Mouse (Mus musculus) heart, embryonic 15.5 days (tissue): ENCODE data around the gene Sox13. TPM values are rescaled to one million over a fixed set of nuclear protein-coding genes. Genes with fewer than 3 reads are reported as not detected.

ENCODE experiments used
- ATAC-seq: fragments of 200-750 bp; cut with Nextera tagmentation; replicated peaks from 2 replicates; pipeline ENCODE4 v1.8.0; 2017; ENCODE audit warnings: low read depth, moderate TSS enrichment; ENCODE audit not compliant: insufficient number of reproducible peaks, insufficient read depth, low FRiP score
- H3K27ac ChIP-seq: fragments of 300-500 bp; sonication (generic); 2 replicates; pipeline ENCODE4 v1.5.1; 2015; ENCODE audit warnings: mild to moderate bottlenecking, inconsistent platforms
- H3K27me3 ChIP-seq: fragments of 300-500 bp; sonication (generic); 2 replicates; pipeline ENCODE4 v1.6.1; 2015; ENCODE audit warnings: inconsistent platforms
- H3K36me3 ChIP-seq: fragments of 300-500 bp; sonication (generic); 2 replicates; pipeline ENCODE4 v1.6.1; 2015; ENCODE audit warnings: mild to moderate bottlenecking, inconsistent platforms
- H3K4me1 ChIP-seq: fragments of 300-500 bp; sonication (generic); replicated peaks from 2 replicates; pipeline ENCODE4 v1.6.1; 2015; ENCODE audit warnings: inconsistent platforms
- H3K4me2 ChIP-seq: fragments of 300-500 bp; sonication (generic); 2 replicates; pipeline ENCODE4 v1.6.1; 2015; ENCODE audit warnings: inconsistent platforms, mild to moderate bottlenecking, moderate library complexity
- H3K4me3 ChIP-seq: fragments of 300-500 bp; sonication (generic); 2 replicates; pipeline ENCODE4 v1.5.1; 2015; ENCODE audit warnings: mild to moderate bottlenecking, inconsistent platforms
- H3K9ac ChIP-seq: fragments of 300-500 bp; sonication (generic); 2 replicates; pipeline ENCODE4 v1.6.1; 2015; ENCODE audit warnings: mild to moderate bottlenecking, inconsistent platforms
- H3K9me3 ChIP-seq: fragments of 300-500 bp; sonication (generic); replicated peaks from 2 replicates; pipeline ENCODE4 v1.6.1; 2016; ENCODE audit warnings: inconsistent platforms
- WGBS: fragments of 180-500 bp; shearing (Covaris S2); methylation state at CpG from one replicate; pipeline ENCODE4 v1.1.7; 2015; ENCODE audit warnings: mixed read lengths; 5-methylcytosine and 5-hydroxymethylcytosine counted together
- polyA plus RNA-seq: library from polyadenylated mRNA; unstranded; fragments of >200 nt; fragmentation: Nextera tagmentation; extraction: Ambion mirVana; gene quantifications from 2 replicates; pipeline ENCODE4 v1.2.1, GENCODE M21; 2015

The Sox13 gene
- polyA plus RNA-seq, 1 experiment from 2014 or later, result 4.5 TPM

DNA sequence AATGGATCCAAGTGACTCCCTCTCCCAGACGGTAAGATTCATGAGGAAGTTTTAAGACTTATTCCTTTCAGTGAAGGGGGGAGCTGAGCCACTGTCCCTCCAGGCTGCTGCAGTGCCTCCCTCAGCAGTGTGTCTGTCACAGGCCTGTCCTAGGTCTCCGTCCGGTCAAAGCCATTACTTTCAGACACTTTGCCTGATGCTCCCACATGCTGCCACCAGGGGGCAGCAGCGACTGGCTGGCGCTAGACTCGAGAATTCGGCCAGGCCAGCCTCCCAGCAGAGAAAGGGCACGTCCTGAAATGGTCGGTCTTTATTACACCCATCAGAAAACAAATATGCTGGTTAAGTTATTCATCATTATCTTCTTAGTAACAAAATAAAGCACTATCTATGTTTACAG is 42.2 kb downstream of the Sox13 start:
- Histone ChIP-seq H3K9me3 (no peaks in the 10 kb centered on the region), H3K4me1 (peaks cover 26% of the 10 kb centered on the region), H3K4me2 (no peak overlapping the region), H3K4me3 (no peak overlapping the region), H3K27ac (no peak overlapping the region), H3K27me3 (0 out of 2 replicates have a peak, but pooled peaks cover 2% of the 10 kb centered on the region), H3K9ac (no peak overlapping the region), H3K36me3 (no peaks in the 10 kb centered on the region)
- WGBS, result 7% methylated on average over 9 of the region's 9 CpGs
- ATAC-seq, result peak; percentile 12; the same call in 1 of the 2 replicates

- Histone ChIP-seq H3K27me3 (no peaks in the 10 kb centered on the region), H3K9ac (no peak overlapping the region), H3K9me3 (no peaks in the 10 kb centered on the region), H3K27ac (no peak overlapping the region), H3K36me3 (no peaks in the 10 kb centered on the region), H3K4me2 (no peak overlapping the region), H3K4me3 (no peak overlapping the region), H3K4me1 (peaks cover 21% of the 10 kb centered on the region)
- no peak for ATAC-seq
- WGBS, result 64% methylated on average over 14 of the region's 14 CpGs
Measured at GRCm38 (mm10) chr1:133380347-133381065, 43.7 kb downstream of the Sox13 start.

GRCm38 (mm10) chr1:133379986-133380320 is 44.2 kb downstream of the Sox13 start:
- no peak overlapping the region for H3K9ac ChIP-seq

DNA sequence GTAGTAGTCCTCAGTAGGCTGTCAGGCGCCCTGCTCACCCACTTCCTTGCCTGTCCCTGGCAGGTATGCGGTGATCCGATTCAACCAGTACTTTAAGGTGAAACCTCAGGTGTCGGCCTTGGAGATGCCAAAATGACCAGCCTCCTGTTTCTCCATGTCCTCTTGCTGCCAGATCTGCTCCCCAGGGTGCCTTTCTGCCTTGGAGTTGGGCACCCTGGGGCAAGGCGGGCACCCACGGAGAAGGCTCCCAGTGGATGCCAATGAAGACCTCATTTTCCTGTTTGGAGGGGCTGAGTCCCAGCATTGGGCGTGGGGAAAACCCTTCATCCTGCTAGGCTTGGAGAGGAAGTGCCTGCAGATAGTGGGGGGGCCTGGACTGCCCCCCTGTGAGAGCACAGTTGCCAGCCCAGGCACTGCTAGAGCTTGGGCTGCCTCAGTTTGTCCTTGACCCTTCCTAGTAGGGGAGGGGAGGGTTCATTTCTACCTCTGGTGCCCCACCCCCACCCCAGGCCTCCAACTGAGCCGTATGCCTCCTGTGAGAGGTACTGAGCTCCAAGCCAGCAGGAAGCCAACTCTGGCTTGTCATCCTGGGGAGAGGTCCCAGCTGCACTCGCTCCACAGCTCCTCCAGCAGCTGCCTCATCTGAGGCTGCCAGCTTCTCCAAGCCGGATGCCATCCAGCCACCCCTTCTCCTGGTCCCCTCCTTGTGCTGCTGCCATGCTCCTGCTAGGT is 44.8 kb downstream of the Sox13 start:
- Histone ChIP-seq H3K9ac (no peak overlapping the region), H3K4me2 (no peak overlapping the region), H3K4me3 (no peak overlapping the region), H3K4me1 (peaks cover 21% of the 10 kb centered on the region), H3K9me3 (no peaks in the 10 kb centered on the region), H3K27me3 (no peaks in the 10 kb centered on the region), H3K27ac (no peak overlapping the region), H3K36me3 (no peaks in the 10 kb centered on the region)
- ATAC-seq, result no peak; the same call in 1 of the 2 replicates
- WGBS, result 59% methylated on average over 10 of the region's 10 CpGs

More at GRCm38 (mm10) chr1:133379986-133380320, 44.2 kb downstream of the Sox13 start:
- WGBS, result 79% methylated on average over 3 of the region's 3 CpGs
- Histone ChIP-seq H3K4me1 (peaks cover 21% of the 10 kb centered on the region), H3K36me3 (no peaks in the 10 kb centered on the region), H3K4me2 (no peak overlapping the region), H3K27me3 (no peaks in the 10 kb centered on the region), H3K4me3 (no peak overlapping the region), H3K27ac (no peak overlapping the region), H3K9me3 (no peaks in the 10 kb centered on the region)
- no peak for ATAC-seq

DNA sequence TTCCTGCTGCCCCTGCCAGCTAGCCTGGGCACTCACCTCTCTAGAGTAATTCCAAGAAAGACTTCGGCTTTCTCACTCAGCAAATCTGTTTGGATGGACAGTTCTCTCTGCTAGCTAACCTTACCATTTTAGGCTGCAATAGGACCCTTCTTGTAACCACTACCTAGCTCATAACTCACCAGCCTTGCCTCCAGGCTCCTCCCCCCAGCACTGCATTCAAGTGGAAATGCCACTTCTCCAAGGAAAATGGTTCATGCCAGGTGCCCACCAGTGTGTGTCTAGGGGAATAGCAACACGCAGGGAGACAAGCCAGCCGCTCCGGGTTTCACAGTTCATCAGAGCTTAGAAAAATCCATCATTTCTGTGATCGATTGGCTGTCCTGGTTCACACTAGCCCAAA is 46.6 kb downstream of the Sox13 start:
- WGBS, result 84% methylated on average over 5 of the region's 5 CpGs
- no peak overlapping the region for H3K27ac ChIP-seq

DNA sequence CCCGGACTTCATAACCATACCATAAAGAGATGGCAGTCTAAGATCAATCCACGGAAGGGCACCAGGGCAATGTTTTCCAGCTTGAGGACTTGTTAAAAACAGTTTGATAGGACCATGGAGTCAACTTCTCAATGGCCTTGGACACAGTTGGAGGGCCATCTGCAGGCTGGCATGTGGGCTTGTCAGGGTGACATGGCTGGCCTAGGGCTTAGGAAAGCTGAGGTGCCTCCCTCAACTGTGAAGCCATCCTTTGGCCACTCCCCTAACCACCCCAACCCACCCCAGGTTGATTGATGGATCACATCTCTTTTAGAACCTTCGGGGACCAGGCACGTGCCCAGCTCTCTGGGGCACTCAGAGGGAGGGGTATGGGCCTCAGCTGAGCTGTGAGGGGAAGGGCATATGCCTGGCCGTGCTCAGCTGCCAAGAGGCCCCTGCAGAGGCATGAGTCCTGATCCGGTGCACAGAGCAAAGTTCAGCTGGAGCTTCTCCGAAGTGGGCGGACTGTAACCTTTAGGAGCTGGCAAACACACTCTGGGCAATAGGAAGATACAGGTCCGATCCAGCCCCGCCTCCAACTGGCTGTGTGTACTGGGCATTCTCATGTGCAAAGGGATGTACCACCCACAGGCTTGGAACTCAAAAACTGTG is 48.4 kb downstream of the Sox13 start:
- H3K36me3 ChIP-seq, result no peaks in the 10 kb centered on the region
- peaks cover 16% of the 10 kb centered on the region for H3K4me1 ChIP-seq
- no peaks in the 10 kb centered on the region for H3K27me3 ChIP-seq
- ATAC-seq, result no peak
- 60% methylated on average over 10 of the region's 10 CpGs for WGBS
- H3K27ac ChIP-seq, result no peak overlapping the region
- H3K4me2 ChIP-seq, result no peak overlapping the region
- no peaks in the 10 kb centered on the region for H3K9me3 ChIP-seq
- no peak overlapping the region for H3K9ac ChIP-seq
- no peak overlapping the region for H3K4me3 ChIP-seq

More for the DNA sequence above, 46.6 kb downstream of the Sox13 start:
- Histone ChIP-seq H3K9ac (no peak overlapping the region), H3K4me1 (peaks cover 20% of the 10 kb centered on the region), H3K36me3 (no peaks in the 10 kb centered on the region), H3K9me3 (no peaks in the 10 kb centered on the region), H3K4me3 (no peak overlapping the region), H3K4me2 (no peak overlapping the region), H3K27me3 (no peaks in the 10 kb centered on the region)
- ATAC-seq, result no peak

DNA sequence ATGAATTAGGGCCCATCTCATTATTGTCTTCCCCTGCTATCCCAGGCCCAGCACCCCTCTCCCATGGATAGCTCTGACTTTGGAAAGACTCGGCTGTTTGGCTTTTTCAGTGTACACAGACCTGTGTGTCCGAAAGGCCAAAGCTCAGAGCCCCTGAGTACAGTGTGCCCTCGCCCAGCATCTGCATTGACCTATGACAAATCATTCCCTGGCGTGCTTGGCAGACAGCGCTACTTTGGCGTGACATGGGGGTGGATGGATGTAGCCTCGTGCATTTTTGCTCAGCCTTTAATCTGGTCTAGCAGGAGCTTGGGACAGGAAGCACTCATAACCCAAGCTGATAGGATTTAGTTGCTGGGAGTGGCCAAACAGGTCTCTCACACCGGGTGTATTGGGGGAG is 52.1 kb downstream of the Sox13 start:
- WGBS, result 54% methylated on average over 8 of the region's 8 CpGs
- H3K36me3 ChIP-seq, result no peaks in the 10 kb centered on the region
- no peaks in the 10 kb centered on the region for H3K27me3 ChIP-seq
- ATAC-seq, result no peak
- H3K27ac ChIP-seq, result no peak overlapping the region
- H3K4me3 ChIP-seq, result no peak overlapping the region
- H3K4me1 ChIP-seq, result peaks cover 8% of the 10 kb centered on the region
- no peak overlapping the region for H3K9ac ChIP-seq
- no peaks in the 10 kb centered on the region for H3K9me3 ChIP-seq
- H3K4me2 ChIP-seq, result no peak overlapping the region

GRCm38 (mm10) chr1:133371431-133371830 is 52.7 kb downstream of the Sox13 start:
- no peak for ATAC-seq
- Histone ChIP-seq H3K4me1 (peaks cover 8% of the 10 kb centered on the region), H3K9ac (no peak overlapping the region), H3K4me2 (no peak overlapping the region), H3K4me3 (no peak overlapping the region), H3K36me3 (no peaks in the 10 kb centered on the region), H3K9me3 (no peaks in the 10 kb centered on the region), H3K27me3 (peaks cover 4% of the 10 kb centered on the region; the same call in 1 of the 2 replicates), H3K27ac (no peak overlapping the region)
- 64% methylated on average over 6 of the region's 6 CpGs for WGBS

DNA sequence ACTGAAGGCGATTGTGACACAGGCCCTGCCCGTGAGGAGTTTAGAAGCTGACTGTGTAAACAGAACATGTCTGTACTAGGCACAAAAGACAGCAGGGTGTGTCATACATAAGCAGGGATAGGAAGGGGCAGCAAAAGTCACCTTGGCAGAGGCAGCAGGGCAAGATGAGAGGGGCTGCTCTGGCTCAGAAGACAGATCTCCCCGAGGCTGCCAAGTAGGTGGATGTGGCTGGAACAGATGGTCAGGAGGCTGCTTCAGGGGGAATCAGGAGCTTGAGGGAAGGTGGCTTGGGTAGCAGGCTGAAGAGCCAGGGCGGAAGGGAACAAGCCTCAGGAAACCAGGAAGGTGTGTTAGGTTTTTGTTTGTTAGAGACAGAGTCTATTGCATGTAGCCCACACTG is 53.8 kb downstream of the Sox13 start:
- peaks cover 8% of the 10 kb centered on the region for H3K4me1 ChIP-seq
- ATAC-seq, result no peak
- H3K27me3 ChIP-seq, result peaks cover 10% of the 10 kb centered on the region
- no peak overlapping the region for H3K27ac ChIP-seq
- H3K4me2 ChIP-seq, result no peak overlapping the region
- WGBS, result 65% methylated on average over 4 of the region's 4 CpGs
- no peaks in the 10 kb centered on the region for H3K9me3 ChIP-seq
- no peaks in the 10 kb centered on the region for H3K36me3 ChIP-seq
- H3K4me3 ChIP-seq, result no peak overlapping the region
- H3K9ac ChIP-seq, result no peak overlapping the region

DNA sequence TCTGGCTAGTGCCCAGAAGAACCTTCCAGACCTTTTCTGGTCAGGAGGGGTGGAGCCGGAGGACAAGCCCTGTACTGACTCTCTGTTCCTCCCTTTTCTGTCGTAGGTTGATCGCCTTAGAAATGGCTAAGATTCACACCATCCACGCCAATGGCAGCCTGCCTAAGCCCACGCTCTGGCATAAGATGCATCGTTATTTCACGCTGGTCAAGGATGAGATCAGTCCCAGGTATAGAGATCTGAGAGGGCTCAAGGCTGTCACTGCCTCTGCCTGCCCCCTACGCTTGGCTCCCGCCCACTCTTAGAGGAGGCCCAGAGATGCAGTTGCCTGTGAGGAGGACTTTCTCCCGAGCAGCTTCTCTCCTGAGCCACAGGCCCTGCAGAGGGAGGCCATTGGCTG is 55.5 kb downstream of the Sox13 start:
- Histone ChIP-seq H3K27me3 (peaks cover 28% of the 10 kb centered on the region), H3K36me3 (no peaks in the 10 kb centered on the region), H3K9ac (no peak overlapping the region), H3K27ac (no peak overlapping the region), H3K4me2 (no peak overlapping the region), H3K4me3 (no peak overlapping the region), H3K4me1 (peaks cover 26% of the 10 kb centered on the region), H3K9me3 (no peaks in the 10 kb centered on the region)
- WGBS, result 58% methylated on average over 10 of the region's 10 CpGs
- no peak for ATAC-seq

DNA sequence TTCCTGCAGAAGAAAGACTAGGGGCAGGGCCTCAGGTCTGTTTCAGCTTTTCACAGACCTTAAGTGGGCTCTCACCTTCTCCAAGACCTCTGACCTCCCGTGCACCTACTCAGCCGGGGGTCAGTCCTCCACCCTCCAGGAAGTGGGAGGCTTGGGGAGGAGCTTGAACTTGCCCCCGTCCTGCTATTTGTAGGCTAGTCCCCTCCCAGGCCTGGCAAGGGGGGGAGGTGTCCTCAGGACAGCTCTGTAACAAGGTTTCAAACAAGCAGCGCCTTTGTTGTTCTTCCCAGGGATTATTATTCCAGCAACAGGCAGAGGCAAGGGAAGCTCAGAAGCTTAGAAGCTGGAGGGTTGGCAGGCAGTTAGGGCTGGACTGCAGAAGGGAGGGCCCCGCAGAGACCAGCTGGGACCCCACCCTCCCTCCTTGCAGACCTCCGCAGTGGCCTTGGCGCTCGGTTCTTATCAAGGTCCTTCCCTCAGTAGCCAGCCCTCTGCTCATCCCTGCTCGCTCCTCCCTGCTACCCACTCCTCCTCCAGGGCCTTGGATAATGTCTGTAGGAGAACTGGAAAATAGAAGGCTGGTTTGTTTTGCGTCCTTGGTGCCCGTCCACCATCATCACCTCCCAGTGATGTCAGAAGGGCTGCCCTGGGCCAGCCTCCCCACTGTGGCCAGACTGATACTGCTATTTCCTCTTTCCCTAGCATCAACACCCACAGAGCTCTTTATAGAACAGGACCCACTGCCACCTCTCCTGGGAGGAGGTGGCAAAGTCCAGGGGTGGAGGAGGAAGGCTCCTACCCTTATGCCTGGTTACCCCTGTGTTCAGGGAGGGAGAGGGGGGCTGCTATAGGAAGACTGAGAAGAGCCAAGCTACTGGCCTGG is 56.3 kb downstream of the Sox13 start:
- Histone ChIP-seq H3K4me2 (peak overlapping the region; percentile 14; the same call in 1 of the 2 replicates), H3K36me3 (no peaks in the 10 kb centered on the region), H3K9ac (no peak overlapping the region), H3K4me1 (peaks cover 33% of the 10 kb centered on the region), H3K27me3 (peaks cover 32% of the 10 kb centered on the region), H3K9me3 (no peaks in the 10 kb centered on the region), H3K27ac (no peak overlapping the region), H3K4me3 (no peak overlapping the region)
- WGBS, result 16% methylated on average over 11 of the region's 11 CpGs
- ATAC-seq, result no peak
